Mouse (Mus musculus): ENCODE measurements around the gene Tenm4.

DNA sequence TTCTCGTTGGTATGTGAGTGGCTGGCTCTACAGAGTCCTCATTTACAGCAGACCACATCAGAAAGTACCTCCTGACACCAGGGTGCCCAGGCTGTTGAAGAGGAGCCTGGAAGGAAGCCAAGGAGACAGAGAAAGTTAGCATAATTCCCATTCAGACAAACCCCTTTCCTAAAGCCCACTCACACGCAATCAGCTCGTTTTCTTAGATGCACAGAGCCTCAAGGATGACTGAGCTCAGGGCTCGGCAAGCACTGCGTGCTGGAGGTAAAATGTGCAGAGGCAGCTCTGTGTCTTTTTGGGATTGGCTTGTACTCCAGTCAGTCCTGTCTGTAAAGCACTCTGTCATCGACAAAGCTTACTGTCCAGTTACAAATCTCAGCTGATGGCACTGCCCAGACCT, 480.0 kb downstream of the Tenm4 start:
- TF ChIP-seq CTCF (IDR thresholded peaks at IDR 0.05; ENCODE audit: extremely low read depth, insufficient read length, insufficient replicate concordance, low read depth, low read length) (no peak), POLR2A (IDR thresholded peaks at IDR 0.05; ENCODE audit: low read depth, low read length) (no peak)
